Mouse (Mus musculus) embryonic facial prominence, embryonic 12.5 days (tissue): Measurements from ENCODE around the gene Tmprss7. TPM values are rescaled to one million over a fixed set of nuclear protein-coding genes. Genes with fewer than 3 reads are reported as not detected.

Source experiments
- ATAC-seq: fragments of 200-750 bp; cut with Nextera tagmentation; 2 replicates; pipeline ENCODE4 v1.8.0; 2017; ENCODE audit not compliant: insufficient number of reproducible peaks, insufficient read depth, low FRiP score, low TSS enrichment
- H3K27ac ChIP-seq: fragments of 300-500 bp; sonication (generic); 2 replicates; pipeline ENCODE4 v1.5.1; 2016; ENCODE audit warnings: mild to moderate bottlenecking
- H3K27me3 ChIP-seq: fragments of 300-500 bp; sonication (generic); 2 replicates; pipeline ENCODE4 v1.6.1; 2016; ENCODE audit warnings: mild to moderate bottlenecking, moderate library complexity
- H3K36me3 ChIP-seq: fragments of 300-500 bp; sonication (generic); 2 replicates; pipeline ENCODE4 v1.6.1; 2016; ENCODE audit warnings: mild to moderate bottlenecking
- H3K4me1 ChIP-seq: fragments of 300-500 bp; sonication (generic); 2 replicates; pipeline ENCODE4 v1.6.1; 2016
- H3K4me2 ChIP-seq: fragments of 300-500 bp; sonication (generic); replicated peaks from 2 replicates; pipeline ENCODE4 v1.6.1; 2016; ENCODE audit warnings: mild to moderate bottlenecking, moderate library complexity
- H3K4me3 ChIP-seq: fragments of 300-500 bp; sonication (generic); 2 replicates; pipeline ENCODE4 v1.5.1; 2016; ENCODE audit warnings: mild to moderate bottlenecking
- H3K9ac ChIP-seq: fragments of 300-500 bp; sonication (generic); 2 replicates; pipeline ENCODE4 v1.6.1; 2016; ENCODE audit warnings: mild to moderate bottlenecking, moderate library complexity
- H3K9me3 ChIP-seq: fragments of 300-500 bp; sonication (generic); 2 replicates; pipeline ENCODE4 v1.6.1; 2016; ENCODE audit warnings: mild to moderate bottlenecking, moderate library complexity
- WGBS: fragments of 180-500 bp; shearing (Covaris S2); methylation state at CpG from one replicate; pipeline ENCODE4 v1.1.7; 2016; 5-methylcytosine and 5-hydroxymethylcytosine counted together
- polyA plus RNA-seq: library from polyadenylated mRNA; unstranded; fragments of >200 nt; fragmentation: Nextera tagmentation; extraction: Ambion mirVana; gene quantifications from 2 replicates; pipeline ENCODE4 v1.2.1, GENCODE M21; 2016

The Tmprss7 gene
- polyA plus RNA-seq, 1 experiment from 2014 or later, result 0.22 TPM

DNA sequence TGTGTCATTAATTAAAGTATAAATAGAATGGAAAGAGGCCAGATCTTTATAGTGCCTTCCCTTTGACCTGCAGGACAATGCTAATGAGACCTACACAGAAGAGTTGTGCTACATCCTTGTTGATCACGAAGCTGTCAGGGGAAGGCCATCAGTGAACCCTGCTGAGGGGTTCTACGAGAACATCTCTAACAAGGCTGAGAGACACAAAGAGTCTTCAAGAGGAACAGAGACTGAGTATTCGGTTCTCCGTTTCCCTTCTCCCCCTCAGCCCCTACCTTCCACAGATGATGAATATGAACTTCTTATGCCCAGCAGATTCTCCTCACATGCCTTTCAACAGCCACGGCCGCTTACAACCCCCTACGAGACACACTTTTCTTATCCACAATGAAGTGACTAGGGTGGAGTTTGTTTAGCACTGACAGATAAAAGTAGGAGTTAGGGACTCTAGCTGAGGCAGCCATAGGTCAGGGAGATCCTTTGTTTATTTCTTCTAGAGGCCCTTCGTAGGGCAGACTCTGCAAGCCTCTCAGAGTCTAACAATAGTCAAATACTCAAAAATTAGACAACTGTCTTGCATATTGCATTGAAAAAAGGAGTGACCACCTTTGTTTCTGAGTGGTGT, 73.6 kb downstream of the Tmprss7 start:
- no peaks in the 10 kb centered on the region for H3K27me3 ChIP-seq
- 83% methylated on average over 8 of the region's 8 CpGs for WGBS
- ATAC-seq, result no peak

GRCm38 (mm10) chr16:45615944-45616343, 77.5 kb downstream of the Tmprss7 start:
- no peak overlapping the region for H3K9ac ChIP-seq
- H3K36me3 ChIP-seq, result no peaks in the 10 kb centered on the region
- H3K27ac ChIP-seq, result no peak overlapping the region
- H3K4me1 ChIP-seq, result no peaks in the 10 kb centered on the region
- no peak overlapping the region for H3K4me2 ChIP-seq
- no peak overlapping the region for H3K4me3 ChIP-seq
- ATAC-seq, result no peak
- 90% methylated on average over 1 of the region's 1 CpGs for WGBS
- no peaks in the 10 kb centered on the region for H3K27me3 ChIP-seq
- no peaks in the 10 kb centered on the region for H3K9me3 ChIP-seq

More for the DNA sequence above, 73.6 kb downstream of the Tmprss7 start:
- Histone ChIP-seq H3K4me2 (no peak overlapping the region), H3K4me3 (no peak overlapping the region), H3K36me3 (no peaks in the 10 kb centered on the region), H3K4me1 (no peaks in the 10 kb centered on the region), H3K27ac (no peak overlapping the region), H3K9me3 (no peaks in the 10 kb centered on the region), H3K9ac (no peak overlapping the region)

GRCm38 (mm10) chr16:45613247-45613646, 80.2 kb downstream of the Tmprss7 start:
- 72% methylated on average over 2 of the region's 2 CpGs for WGBS
- Histone ChIP-seq H3K4me3 (no peak overlapping the region), H3K36me3 (no peaks in the 10 kb centered on the region), H3K27me3 (no peaks in the 10 kb centered on the region), H3K4me1 (no peaks in the 10 kb centered on the region), H3K27ac (no peak overlapping the region), H3K9ac (no peak overlapping the region), H3K4me2 (no peak overlapping the region), H3K9me3 (no peaks in the 10 kb centered on the region)
- ATAC-seq, result no peak

DNA sequence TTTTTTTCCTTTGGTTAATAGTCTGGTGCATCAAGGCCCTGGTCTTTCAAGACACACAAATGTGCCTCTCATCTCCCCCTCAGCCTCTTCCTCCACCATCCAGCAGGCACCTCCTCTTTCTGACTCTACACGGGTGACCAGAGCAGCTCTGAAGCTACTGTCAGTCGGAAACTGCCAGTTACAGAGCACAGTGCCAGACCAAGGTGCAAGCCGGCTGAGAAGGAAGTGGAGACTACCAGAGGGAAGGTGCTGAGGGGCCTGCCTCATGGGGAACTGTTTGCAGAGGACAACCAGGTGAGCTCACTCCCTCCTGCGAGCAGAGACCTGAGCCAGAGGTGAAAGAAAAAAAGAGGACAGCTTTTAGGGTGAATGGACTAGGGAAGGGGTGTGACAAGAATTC, 83.2 kb downstream of the Tmprss7 start, which contains the start of gene Gcsam:
TSS of gene Gcsam (plus strand) at position 114 of the 400 bp plus-strand sequence.
- no peak for ATAC-seq
- Histone ChIP-seq H3K4me3 (no peak within 1 kb of the TSS), H3K27ac (no peak within 1 kb of the TSS), H3K27me3 (no peaks in the 10 kb centered on the region), H3K4me1 (no peaks in the 10 kb centered on the region), H3K36me3 (no peaks in the 10 kb centered on the region), H3K9me3 (no peaks in the 10 kb centered on the region), H3K4me2 (no peak within 1 kb of the TSS), H3K9ac (no peak within 1 kb of the TSS)
- 82% methylated on average over 4 of the region's 4 CpGs for WGBS

DNA sequence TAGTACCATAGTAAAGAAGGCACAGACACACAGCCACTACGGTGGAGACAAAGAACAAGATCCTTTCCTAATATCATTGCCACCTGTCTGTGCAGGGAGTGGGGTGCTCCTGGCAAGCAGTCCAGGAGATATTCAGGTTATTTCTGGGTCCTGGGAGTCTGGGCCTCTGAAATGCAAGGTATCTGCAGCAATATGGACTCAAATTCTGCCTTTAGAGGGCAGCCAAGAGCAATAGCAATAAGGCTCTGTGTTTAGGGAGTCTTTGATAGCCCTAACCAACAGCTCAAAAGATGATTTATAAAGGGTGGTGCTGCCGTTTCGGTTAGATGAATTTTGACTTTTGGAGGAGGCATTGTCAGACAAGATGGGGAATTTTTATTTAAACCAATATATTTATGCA, 84.2 kb downstream of the Tmprss7 start:
- Histone ChIP-seq H3K4me3 (no peak overlapping the region), H3K9ac (no peak overlapping the region), H3K4me2 (no peak overlapping the region), H3K36me3 (no peaks in the 10 kb centered on the region), H3K9me3 (no peaks in the 10 kb centered on the region), H3K27ac (no peak overlapping the region), H3K27me3 (no peaks in the 10 kb centered on the region), H3K4me1 (no peaks in the 10 kb centered on the region)
- 81% methylated on average over 3 of the region's 3 CpGs for WGBS
- no peak for ATAC-seq

DNA sequence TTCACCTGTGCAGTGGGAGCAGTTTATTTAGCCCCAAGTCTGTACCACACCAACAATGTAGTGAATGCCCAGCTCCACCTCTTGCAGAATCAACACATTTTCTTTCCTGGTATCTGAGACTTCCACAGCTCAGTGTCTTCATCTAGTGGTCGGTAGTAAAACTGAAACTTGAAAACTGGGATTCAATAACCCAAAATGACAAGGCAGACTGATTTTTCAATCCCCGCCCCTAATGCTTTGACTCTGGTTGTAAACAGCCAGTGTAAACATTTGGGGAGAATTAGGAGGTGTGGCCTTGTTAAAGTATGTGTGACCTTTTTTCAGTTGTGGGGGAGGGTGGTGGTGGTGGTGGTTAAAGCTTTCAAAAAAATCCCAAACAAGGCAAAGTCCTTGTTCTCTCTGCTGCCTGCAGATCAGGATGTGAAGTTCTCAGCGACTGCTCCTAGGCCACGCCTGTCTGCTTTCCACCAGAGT, 84.9 kb downstream of the Tmprss7 start:
- Histone ChIP-seq H3K4me2 (no peak overlapping the region), H3K27ac (no peak overlapping the region), H3K4me3 (no peak overlapping the region), H3K36me3 (no peaks in the 10 kb centered on the region), H3K9me3 (no peaks in the 10 kb centered on the region), H3K9ac (no peak overlapping the region), H3K27me3 (no peaks in the 10 kb centered on the region), H3K4me1 (no peaks in the 10 kb centered on the region)
- ATAC-seq, result no peak
- WGBS, result 42% methylated on average over 4 of the region's 4 CpGs

Other genes with a start within 250 kb of the Tmprss7 start
- not detected in 2 replicates for gene Gm609, start 200.7 kb downstream of the Tmprss7 start, polyA plus RNA-seq
- not detected in 2 replicates for gene Gm17783, start 161.6 kb downstream of the Tmprss7 start, polyA plus RNA-seq
- not detected in 2 replicates for gene Slc9c1, start 158.3 kb downstream of the Tmprss7 start, polyA plus RNA-seq
- 0.11 and 0.26 TPM in 2 replicates for gene Gcsam, start 83.3 kb downstream of the Tmprss7 start, polyA plus RNA-seq
- gene BC016579, start 39.6 kb downstream of the Tmprss7 start, polyA plus RNA-seq, result not detected in 2 replicates
- gene Tagln3, start 30.9 kb upstream of the Tmprss7 start, polyA plus RNA-seq, result 60.2 and 81.5 TPM in 2 replicates
- 37.3 and 43.6 TPM in 2 replicates for gene Abhd10, start 49.3 kb upstream of the Tmprss7 start, polyA plus RNA-seq